Mouse (Mus musculus): ENCODE data around the gene Foxd1.
A peak's percentile ranks its signal among the peaks of the same experiment; 100 is the strongest.

The Foxd1 gene

DNA sequence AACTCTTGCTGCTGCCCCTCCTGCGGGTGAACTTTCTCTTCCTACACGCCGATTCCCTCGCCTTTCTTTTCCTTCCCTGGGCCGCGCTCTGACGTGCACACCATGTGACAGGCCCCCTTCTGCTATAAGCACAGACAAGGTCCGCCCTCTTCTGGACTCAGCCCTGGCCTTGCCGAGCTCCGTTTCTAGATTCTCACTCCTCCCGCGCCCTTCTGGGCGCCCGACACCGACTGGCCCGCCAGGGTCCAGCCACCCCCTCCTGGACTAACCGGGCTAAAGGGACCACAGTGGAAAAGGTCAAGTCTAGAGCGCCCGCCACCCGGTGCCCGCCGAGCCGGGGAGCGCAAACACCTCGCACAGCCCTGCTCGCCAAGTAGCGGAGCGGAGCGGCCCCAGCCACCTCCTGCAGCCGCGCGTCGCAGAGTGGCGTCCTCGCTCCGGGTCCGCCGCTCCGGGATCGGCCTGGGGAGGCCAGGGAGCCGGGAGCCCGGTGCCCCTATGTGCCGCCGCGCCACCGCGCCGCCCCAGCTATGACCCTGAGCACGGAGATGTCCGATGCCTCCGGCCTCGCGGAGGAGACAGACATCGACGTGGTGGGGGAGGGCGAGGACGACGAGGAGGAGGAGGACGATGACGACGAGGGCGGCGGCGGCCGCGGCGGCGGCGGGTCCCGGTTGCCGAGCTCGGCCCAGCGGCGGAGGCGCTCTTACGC lies at the start of gene Foxd1:
Foxd1 (plus strand) TSS at position 153 of the 712 bp plus-strand sequence.
- DNase-seq = peak; percentile 38

DNA sequence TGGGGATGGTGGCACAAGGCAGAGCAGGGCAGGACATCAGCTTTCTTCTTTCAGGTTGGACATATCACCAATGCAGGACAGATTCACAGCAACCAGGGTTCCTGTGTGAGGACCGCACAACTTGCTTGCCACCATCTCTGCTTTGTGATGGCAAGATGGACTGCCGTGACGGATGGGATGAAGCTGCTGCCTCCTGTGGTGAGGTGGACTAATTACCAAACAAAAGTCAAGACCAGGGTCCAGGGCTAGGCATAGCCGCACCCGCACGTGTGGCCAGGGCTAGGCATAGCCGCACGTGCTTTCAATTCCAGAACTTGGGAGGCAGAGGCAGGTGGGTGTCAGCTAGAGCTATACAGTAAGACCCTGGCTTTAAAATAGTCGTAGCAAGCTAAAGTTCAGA lies 48.8 kb upstream of the Foxd1 start:
- no peak for DNase-seq

GRCm38 (mm10) chr13:98306393-98306792 lies 47.6 kb upstream of the Foxd1 start:
- DNase-seq = peak; percentile 27

GRCm38 (mm10) chr13:98306852-98307475 lies 47.1 kb upstream of the Foxd1 start:
- no peak for DNase-seq

- no peak for DNase-seq
Observed at GRCm38 (mm10) chr13:98308004-98308403, 46.0 kb upstream of the Foxd1 start.

DNA sequence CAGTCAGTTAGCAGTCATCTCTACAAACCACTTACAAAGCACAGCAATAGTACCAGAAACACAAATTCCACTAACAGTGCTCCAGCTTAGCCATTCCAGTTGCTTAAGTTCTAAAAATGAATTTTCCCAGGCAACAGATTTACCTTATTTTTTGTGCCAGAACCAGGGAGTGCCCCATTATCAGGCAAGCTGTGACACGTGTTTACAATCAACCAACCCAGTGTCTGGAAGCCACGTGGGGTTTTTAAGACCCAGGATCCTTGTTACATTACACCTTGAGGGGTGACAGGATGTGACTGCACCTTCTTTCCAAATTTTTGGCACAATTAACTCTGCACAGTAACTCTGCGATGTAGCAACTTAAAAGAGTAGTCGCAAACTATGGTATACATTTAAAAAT lies 45.3 kb upstream of the Foxd1 start:
- no peak for DNase-seq

GRCm38 (mm10) chr13:98311597-98311996 lies 42.4 kb upstream of the Foxd1 start:
- no peak for DNase-seq

GRCm38 (mm10) chr13:98313631-98314030 lies 40.4 kb upstream of the Foxd1 start:
- DNase-seq = no peak

DNA sequence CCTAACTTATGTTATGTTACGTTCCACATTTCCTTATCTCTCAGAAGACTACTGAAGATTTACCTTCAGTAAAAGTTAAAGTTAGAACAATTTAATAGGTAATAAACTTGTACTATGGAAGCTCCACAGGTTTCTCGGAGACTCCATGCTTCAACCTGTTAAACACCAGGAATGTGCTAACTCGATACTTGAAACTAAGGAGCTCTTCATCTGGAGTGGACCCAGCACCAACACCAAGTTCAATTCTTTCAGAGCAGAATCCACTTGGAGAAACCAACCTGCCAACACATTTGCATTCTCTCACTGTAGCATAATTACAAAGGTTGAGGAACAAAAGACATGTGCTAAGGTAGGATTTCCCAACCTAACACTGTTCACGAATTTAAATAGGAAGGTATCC lies 38.9 kb upstream of the Foxd1 start:
- no peak for DNase-seq

GRCm38 (mm10) chr13:98316140-98316479 lies 37.9 kb upstream of the Foxd1 start:
- DNase-seq = no peak

- DNase-seq = peak; percentile 95
Observed at GRCm38 (mm10) chr13:98316480-98317245, 37.4 kb upstream of the Foxd1 start, which contains the start of gene Btf3. Btf3 (minus strand) TSS chr13:98317006.

DNA sequence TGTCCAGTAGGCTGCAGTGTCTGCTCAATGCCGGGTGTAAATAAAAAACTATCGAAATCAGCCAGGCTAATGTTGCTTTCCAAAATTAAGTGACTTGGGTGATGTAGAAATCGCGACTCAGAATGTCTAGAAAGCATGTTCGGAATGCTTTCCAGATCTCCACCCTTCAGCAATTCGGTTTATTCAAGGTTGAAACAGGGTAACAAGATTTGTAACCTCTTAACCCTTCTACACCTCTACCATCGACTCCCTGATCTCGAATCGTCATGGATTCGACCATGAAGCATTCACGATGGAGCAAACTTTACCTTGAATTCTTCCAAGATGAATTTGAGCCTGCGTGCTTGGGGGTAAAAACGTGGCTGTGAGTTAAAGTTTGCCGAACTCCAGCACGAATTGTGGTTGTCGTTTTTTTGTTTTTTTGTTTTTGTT lies 36.8 kb upstream of the Foxd1 start:
- no peak for DNase-seq

GRCm38 (mm10) chr13:98317911-98318310 lies 36.1 kb upstream of the Foxd1 start:
- no peak for DNase-seq

GRCm38 (mm10) chr13:98325034-98325433 lies 29.0 kb upstream of the Foxd1 start:
- DNase-seq = no peak

DNA sequence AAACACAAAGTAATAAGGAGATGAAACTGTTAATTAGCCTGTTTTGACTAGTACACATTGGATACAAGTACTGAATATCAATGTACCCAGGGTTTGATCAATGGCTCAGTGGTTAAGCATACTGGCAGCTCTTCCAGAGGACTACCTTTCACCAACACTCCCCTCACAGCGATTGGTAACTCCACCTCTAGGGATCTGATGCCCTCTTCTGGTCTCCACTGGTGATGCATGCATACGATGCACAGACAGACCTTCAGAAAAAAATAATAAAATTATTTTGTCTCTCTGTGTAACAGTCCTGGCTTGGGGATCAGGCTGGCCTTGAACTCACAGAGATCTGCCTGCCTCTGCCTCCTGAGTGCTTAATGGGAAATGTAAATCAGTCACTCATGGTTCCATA lies 21.9 kb upstream of the Foxd1 start:
- DNase-seq = peak; percentile 70

- DNase-seq = no peak
Observed at GRCm38 (mm10) chr13:98336205-98336604, 17.8 kb upstream of the Foxd1 start.

GRCm38 (mm10) chr13:98340506-98340905 lies 13.5 kb upstream of the Foxd1 start:
- peak; percentile 70 for DNase-seq

DNA sequence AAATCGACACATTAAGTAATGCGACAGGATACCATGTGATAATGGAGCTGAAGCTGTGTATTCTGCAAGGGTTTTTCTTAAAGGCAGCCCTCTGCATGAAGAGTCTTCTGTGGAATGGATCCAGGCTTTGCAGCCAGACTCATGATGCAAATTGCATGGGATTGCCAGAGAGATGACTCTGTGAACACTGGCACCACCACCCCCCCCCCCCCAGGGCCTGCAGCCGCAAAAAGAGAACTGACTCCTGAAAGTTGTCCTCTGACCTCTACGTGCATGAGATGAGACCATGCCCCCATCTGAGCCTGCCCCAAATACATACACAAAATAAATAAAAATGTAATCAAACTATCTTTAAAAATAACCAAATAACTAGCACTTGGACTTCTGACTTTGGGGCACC lies 4.6 kb upstream of the Foxd1 start:
- DNase-seq = no peak

GRCm38 (mm10) chr13:98351527-98351926 lies 2.5 kb upstream of the Foxd1 start:
- peak; percentile 44 for DNase-seq

- no peak for DNase-seq
Observed at GRCm38 (mm10) chr13:98352381-98352975, 1.6 kb upstream of the Foxd1 start.

DNA sequence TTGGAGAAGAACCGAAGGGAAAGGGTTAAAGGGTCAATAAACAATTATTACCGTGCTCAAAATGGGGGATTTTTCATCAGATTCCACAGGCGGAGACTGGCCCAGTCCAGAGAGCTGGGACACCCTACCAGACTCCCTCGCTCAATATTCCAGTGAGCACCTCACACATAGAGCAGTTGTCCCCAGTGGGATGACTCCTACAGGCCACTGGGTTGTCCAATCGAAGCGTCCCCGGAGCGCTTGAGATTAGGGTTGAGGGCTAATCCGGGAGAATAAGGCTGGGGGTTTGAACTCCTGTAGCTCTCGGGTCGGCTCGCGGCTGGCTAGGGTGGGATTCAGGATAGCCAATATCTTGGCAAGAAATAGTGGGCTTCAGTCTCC lies 343 bp upstream of the Foxd1 start:
- DNase-seq = no peak

DNA sequence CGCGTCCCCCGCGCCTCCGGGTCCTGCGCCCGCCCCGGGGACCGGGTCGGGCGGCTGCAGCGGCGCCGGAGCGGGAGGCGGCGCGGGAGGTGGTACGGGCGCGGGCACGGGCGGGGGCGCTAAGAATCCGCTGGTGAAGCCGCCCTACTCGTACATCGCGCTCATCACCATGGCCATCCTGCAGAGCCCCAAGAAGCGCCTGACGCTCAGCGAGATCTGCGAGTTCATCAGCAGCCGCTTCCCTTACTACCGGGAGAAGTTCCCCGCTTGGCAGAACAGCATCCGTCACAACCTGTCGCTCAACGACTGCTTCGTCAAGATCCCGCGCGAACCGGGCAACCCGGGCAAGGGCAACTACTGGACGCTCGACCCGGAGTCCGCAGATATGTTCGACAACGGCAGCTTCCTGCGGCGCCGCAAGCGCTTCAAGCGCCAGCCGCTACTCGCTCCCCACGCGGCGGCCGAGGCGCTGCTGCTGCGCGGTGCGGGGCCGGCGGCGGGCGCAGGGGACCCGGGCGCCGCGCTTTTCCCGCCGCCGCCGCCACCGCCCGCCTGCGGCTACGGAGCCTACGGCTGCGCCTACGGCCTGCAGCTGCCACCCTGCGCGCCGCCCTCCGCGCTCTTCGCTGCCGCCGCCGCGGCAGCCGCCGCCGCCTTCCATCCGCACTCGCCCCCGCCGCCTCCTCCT lies 973 bp downstream of the Foxd1 start:
- peak; percentile 6 for DNase-seq

DNA sequence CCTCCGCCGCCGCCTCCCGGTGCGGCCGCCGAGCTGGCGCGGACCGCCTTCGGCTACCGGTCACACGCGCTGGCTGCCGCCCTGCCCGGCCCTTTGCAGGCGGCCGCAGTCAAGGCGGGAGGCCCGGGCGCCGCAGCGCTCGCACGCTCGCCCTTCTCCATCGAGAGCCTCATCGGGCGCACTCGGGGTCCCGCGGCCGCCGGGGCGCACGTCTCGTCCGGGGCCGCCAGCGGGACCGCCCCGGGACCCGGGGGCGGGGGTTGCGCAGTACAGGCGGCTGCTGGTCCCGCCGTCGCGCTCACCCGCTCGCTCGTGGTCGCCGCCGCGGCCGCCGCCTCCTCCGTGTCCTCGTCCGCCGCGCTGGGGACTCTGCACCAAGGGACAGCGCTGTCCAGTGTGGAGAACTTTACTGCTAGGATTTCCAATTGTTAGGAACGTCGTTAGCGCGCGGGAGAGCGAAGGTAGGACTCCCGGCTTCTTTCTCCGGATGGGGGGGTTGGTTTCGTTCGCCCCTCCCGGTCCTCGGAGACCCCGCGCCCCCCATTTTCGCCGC lies 1.6 kb downstream of the Foxd1 start:
- DNase-seq = peak; percentile 16
